Mouse (Mus musculus) CH12F3 (cell line): ENCODE data around the gene Taf11.

Experiments used
- in situ Hi-C: fragments of 300-500 bp; cut with MboI; formaldehyde crosslinking; loops from 2 replicates; pipeline ENCODE4 v1.14.3; 2020; ENCODE audit warnings: low sequenced_read_pairs

The Taf11 gene

GRCm38 (mm10) chr17:27922174-27922712 is 12.6 kb upstream of the Taf11 start:
- in situ Hi-C loops = no loop called here

- in situ Hi-C loops = no loop called here
These were observed 11.0 kb upstream of the Taf11 start for GRCm38 (mm10) chr17:27920676-27921075.

GRCm38 (mm10) chr17:27916366-27916765 is 6.7 kb upstream of the Taf11 start:
- in situ Hi-C loops = no loop called here

GRCm38 (mm10) chr17:27914742-27915141 is 5.1 kb upstream of the Taf11 start:
- in situ Hi-C loops = no loop called here

- in situ Hi-C loops = no loop called here
These were observed 1.7 kb upstream of the Taf11 start for GRCm38 (mm10) chr17:27911371-27911770.

- in situ Hi-C loops = no loop called here
These were observed 589 bp downstream of the Taf11 start, which contains the start of gene Anks1 for GRCm38 (mm10) chr17:27908888-27909621. Anks1 (plus strand) TSS chr17:27909306.

- in situ Hi-C loops = no loop called here
These were observed 1.3 kb downstream of the Taf11 start for GRCm38 (mm10) chr17:27908206-27908887.

GRCm38 (mm10) chr17:27907512-27908205 is 2.0 kb downstream of the Taf11 start:
- in situ Hi-C loops = no loop called here

GRCm38 (mm10) chr17:27886499-27887210 is 23.0 kb downstream of the Taf11 start:
- in situ Hi-C loops = no loop called here

GRCm38 (mm10) chr17:27883994-27884393 is 25.6 kb downstream of the Taf11 start:
- in situ Hi-C loops = no loop called here

GRCm38 (mm10) chr17:27883129-27883528 is 26.5 kb downstream of the Taf11 start:
- in situ Hi-C loops = no loop called here

- in situ Hi-C loops = no loop called here
These were observed 28.1 kb downstream of the Taf11 start for GRCm38 (mm10) chr17:27881518-27881917.

- in situ Hi-C loops = no loop called here
These were observed 35.1 kb downstream of the Taf11 start for GRCm38 (mm10) chr17:27874510-27874909.

GRCm38 (mm10) chr17:27873583-27873982 is 36.1 kb downstream of the Taf11 start:
- in situ Hi-C loops = no loop called here

- in situ Hi-C loops = no loop called here
These were observed 37.8 kb downstream of the Taf11 start for GRCm38 (mm10) chr17:27871851-27872250.

GRCm38 (mm10) chr17:27866737-27867136 is 42.9 kb downstream of the Taf11 start:
- in situ Hi-C loops = no loop called here

GRCm38 (mm10) chr17:27865461-27865860 is 44.2 kb downstream of the Taf11 start:
- in situ Hi-C loops = no loop called here

GRCm38 (mm10) chr17:27859131-27859530 is 50.5 kb downstream of the Taf11 start:
- in situ Hi-C loops = no loop called here

- in situ Hi-C loops = no loop called here
These were observed 51.8 kb downstream of the Taf11 start for GRCm38 (mm10) chr17:27857649-27858475.
